Mouse (Mus musculus) layer of hippocampus, adult 18-20 months (tissue): ENCODE results near the gene Slc4a1. TPM values are rescaled to one million over a fixed set of nuclear protein-coding genes. Genes with fewer than 3 reads are reported as not detected.
"Not testable (repeated sequence)": the region's sequence is repeated elsewhere in the genome, so short reads cannot be mapped to it uniquely, and the experiment has no call there.

Experiments used
- DNase-seq, 2 experiments: peaks; one replicate each; pipeline ENCODE4 v3.0.0; 2022; ENCODE audit warnings: low spot score in 2 of 2
- long read RNA-seq: library from polyadenylated mRNA; stranded (forward); transcript quantifications from one replicate; pipeline ENCODE4 v2.0.0, GENCODE M21; 2021
- total RNA-seq, 2 experiments: library from RNA; stranded (reverse); gene quantifications; 2 replicates each; pipeline ENCODE4 v1.2.3; 2021

Gene Slc4a1
- total RNA-seq = under 1 TPM; 0.30 to 0.41 TPM
- long read RNA-seq = 0 reads

GRCm38 (mm10) chr11:102366103-102366502 is at the start of gene Slc4a1:
Gene Slc4a1 (minus strand): TSS chr11:102366203.
- not testable (repeated sequence) for DNase-seq

DNA sequence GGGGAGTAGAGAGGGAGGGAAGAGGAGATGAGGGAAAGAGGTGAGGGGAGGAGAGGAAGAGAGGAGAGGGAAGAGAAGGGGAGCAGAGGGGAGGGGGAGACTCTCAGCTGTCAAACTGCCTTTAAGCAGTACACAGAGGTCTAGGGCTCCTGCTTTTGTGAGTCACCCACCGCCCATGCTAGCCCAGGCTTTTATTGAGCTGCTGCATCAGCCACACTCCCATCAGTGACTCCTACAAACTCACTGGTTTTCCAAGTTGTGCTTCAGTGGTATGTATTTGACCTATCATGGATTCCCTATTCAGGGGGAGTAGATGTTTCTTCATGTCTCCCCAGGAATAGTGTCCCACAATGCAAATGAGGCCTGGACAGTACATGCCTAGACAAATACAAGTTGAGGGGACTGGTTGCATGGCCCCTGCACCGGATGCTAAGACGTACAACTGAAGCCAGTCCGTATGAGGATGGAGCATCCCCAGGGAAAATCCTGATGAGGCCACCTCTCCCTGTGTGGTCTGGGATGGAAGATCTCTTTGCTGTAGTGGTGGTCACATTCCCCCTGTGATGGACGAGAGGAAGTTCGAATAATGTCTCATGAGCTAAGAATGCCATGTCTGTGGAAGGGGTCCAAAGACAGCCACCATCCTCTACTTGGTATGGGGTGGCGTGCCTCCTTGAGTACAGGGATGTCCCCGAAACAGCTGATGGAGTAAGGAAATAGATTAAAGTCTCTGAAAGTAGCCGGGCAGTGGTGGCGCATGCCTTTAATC is 49.2 kb upstream of the Slc4a1 start:
- DNase-seq = no peak

DNA sequence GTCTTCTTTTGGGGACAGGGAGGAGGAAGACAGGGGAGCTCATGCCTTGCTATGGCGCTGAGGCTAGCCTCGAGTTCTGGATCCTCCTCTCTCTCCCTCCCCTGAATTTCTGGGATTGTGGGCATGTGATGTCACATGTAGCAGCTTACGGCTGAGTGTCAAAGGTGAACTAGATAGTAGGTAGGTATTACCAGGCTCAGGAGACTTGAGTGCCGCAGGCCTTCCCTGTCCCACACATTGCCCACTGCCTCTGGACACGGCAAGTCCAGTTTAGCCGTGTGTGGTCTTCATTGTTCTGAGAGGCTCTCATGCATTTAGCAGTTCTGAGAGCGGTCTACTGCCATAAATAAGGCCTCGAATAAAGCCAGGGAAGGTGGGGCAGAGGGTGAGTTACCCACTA is 47.1 kb upstream of the Slc4a1 start:
- DNase-seq = no peak

DNA sequence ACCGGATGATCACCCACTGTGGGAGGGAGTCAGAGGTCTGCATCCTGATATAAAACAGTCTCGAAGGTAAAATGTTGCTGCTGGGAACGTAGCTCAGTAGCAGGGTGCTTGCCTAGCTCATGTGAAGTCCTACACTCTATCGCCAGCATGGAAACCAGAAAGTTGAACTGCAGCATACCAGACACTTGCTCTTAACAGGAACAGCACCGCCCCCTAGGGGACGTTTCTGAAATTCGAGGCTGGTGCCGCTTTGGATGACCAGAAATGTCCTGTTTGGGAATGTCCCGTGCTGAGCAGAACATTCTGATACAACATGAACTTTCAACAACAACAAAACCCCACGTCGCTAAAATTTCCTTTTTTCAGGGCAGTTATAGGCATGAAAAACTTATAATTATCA is 45.7 kb upstream of the Slc4a1 start:
- peak; percentile 70 to 94 for DNase-seq

- no peak for DNase-seq
These were observed 45.1 kb upstream of the Slc4a1 start for GRCm38 (mm10) chr11:102411061-102411460.

- not testable (repeated sequence) for DNase-seq
These were observed 44.3 kb upstream of the Slc4a1 start for GRCm38 (mm10) chr11:102410345-102410744.

GRCm38 (mm10) chr11:102409795-102410330 is 43.9 kb upstream of the Slc4a1 start:
- no peak for DNase-seq

GRCm38 (mm10) chr11:102408888-102409794 is 43.1 kb upstream of the Slc4a1 start:
- DNase-seq = no peak

DNA sequence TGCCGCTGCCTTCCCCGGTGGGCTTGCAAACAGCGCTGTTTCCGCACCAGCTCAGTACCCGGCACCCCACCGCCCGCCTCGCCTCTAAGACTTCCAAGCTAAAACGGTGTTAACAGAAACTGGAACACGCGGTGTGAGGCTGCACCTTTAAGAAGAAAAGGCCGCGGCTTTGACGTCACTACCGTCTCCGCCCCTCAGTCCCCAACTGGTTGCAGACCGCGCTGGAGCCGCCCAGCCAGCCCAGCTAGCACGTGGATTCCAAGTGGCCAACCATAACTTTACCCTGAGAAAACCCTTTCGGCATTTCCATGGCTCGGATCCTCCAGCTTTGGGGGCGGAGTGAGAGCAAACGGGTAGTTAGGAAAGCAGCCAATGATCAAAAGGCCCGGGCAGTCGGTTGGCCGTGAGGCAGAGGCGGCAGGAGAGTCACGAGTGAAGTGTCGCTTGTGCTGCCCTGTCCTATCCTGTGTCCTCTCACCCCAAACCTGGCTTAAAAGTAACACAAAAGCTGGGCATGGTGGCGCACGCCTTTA is 42.4 kb upstream of the Slc4a1 start:
- peak; percentile 95 to 98 for DNase-seq

GRCm38 (mm10) chr11:102407834-102408215 is 41.8 kb upstream of the Slc4a1 start, which contains the start of gene Slc25a39:
Gene Slc25a39 (minus strand): TSS chr11:102407946.
- no peak for DNase-seq

DNA sequence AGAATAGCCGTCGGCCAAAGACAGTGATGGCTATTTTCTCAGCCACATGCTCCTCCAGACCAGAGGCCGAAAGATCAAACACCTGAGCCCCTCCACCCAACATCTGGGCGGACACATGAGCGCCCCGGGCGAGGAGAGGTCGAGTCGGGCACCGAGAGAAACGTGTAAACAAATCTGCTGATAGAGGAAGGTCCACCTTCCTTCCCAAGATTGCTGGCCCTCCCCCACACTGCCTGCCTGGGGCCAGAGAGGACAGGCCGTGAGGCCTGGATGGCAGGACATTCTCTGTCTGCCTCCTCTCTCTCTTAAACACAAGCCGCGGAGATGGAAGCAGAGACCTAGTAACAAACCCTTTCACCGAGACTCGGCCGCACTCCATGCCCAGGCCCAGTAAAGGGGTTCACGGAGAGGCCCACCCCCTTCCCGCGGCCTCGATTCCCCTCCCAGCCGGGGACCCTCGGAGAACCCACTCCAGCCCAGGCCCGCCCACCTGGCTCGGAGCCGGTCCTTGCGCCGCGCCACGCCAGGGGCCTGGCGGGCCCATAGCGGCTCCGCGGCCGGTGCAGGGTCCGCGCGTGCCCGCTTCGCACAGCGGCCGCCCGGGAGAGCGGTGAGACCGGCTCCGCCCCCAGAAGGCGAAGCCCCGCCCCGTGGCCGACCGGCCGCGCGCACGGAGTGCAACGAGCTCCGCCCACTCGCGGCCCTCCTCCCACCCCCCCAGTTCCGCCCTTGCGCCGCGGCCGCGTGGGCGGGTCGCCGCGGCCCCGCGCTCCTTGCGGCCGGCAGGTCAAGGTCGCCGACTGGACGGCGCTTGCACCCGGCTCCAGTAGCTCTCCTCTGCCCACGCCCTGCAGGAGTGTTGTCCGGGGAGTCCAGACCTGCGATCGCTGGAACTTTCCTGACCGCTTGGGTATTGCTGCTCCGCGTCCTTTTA is 41.2 kb upstream of the Slc4a1 start:
- peak; percentile 85 to 88 for DNase-seq

GRCm38 (mm10) chr11:102406401-102406800 is 40.4 kb upstream of the Slc4a1 start:
- no peak for DNase-seq

GRCm38 (mm10) chr11:102405544-102406285 is 39.7 kb upstream of the Slc4a1 start:
- no peak for DNase-seq

GRCm38 (mm10) chr11:102404161-102405010 is 38.4 kb upstream of the Slc4a1 start:
- no peak for DNase-seq

DNA sequence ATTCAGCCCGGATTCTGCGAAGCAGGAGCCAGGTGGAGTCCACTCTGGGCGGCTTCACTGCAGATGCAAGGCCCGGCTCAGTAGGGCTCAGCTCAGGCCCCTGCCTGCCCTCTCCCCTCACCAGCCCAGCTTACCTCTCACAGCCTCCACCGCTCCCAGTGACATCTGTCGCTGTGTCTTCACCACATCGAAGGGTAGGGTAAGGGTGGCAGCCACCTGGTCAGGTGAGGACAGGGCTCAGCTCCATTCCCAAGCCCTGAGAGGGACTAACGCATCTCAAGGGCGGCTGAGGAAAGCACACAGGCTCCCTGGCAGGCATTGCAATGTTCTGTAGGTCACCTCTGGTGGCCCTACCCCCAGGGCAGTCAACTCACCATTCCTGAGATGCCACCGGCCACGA is 37.7 kb upstream of the Slc4a1 start:
- DNase-seq = no peak

- DNase-seq = no peak
These were observed 36.0 kb upstream of the Slc4a1 start for GRCm38 (mm10) chr11:102401898-102402500.

GRCm38 (mm10) chr11:102400513-102401084 is 34.6 kb upstream of the Slc4a1 start:
- DNase-seq = no peak

DNA sequence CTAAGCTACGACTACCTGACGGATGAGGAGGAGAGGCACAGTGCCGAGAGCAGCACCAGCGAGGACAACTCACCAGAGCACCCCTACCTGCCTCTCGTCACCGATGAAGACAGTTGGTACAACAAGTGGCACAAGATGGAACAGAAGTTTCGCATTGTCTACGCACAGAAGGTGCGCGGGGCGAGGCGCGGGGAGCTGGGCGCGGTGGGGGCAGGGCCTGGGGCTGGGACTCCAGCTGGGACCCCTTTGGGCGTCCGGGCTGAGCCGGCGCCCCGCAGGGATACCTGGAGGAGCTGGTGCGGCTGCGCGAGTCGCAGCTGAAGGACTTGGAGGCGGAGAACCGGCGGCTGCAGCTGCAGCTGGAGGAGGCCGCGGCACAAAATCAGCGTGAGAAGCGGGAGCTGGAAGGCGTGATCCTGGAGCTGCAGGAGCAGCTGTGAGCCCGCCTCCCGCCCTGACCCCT is 33.6 kb upstream of the Slc4a1 start:
- peak in 1 of 2 experiments; percentile 12 for DNase-seq
